Mouse (Mus musculus) embryonic facial prominence, embryonic 13.5 days (tissue): ENCODE results near the gene Mmp20. TPM values are rescaled to one million over a fixed set of nuclear protein-coding genes. Genes with fewer than 3 reads are reported as not detected.

ENCODE experiments used
- ATAC-seq: fragments of 200-750 bp; cut with Nextera tagmentation; 2 replicates; pipeline ENCODE4 v1.8.0; 2017; ENCODE audit warnings: low read depth; ENCODE audit not compliant: insufficient number of reproducible peaks, insufficient read depth, low FRiP score, low TSS enrichment
- H3K27ac ChIP-seq: fragments of 300-500 bp; sonication (generic); 2 replicates; pipeline ENCODE4 v1.5.1; 2015; ENCODE audit warnings: moderate library complexity, mild to moderate bottlenecking, inconsistent platforms
- H3K27me3 ChIP-seq: fragments of 300-500 bp; sonication (generic); 2 replicates; pipeline ENCODE4 v1.6.1; 2015; ENCODE audit warnings: mild to moderate bottlenecking, inconsistent platforms
- H3K36me3 ChIP-seq: fragments of 300-500 bp; sonication (generic); 2 replicates; pipeline ENCODE4 v1.6.1; 2015; ENCODE audit warnings: mild to moderate bottlenecking, inconsistent platforms
- H3K4me1 ChIP-seq: fragments of 300-500 bp; sonication (generic); 2 replicates; pipeline ENCODE4 v1.6.1; 2015; ENCODE audit warnings: inconsistent platforms
- H3K4me2 ChIP-seq: fragments of 300-500 bp; sonication (generic); 2 replicates; pipeline ENCODE4 v1.6.1; 2015; ENCODE audit warnings: moderate library complexity, mild to moderate bottlenecking, inconsistent platforms
- H3K4me3 ChIP-seq: fragments of 300-500 bp; sonication (generic); 2 replicates; pipeline ENCODE4 v1.5.1; 2015; ENCODE audit warnings: mild to moderate bottlenecking, inconsistent platforms
- H3K9ac ChIP-seq: fragments of 300-500 bp; sonication (generic); 2 replicates; pipeline ENCODE4 v1.6.1; 2015; ENCODE audit warnings: mild to moderate bottlenecking, inconsistent platforms
- H3K9me3 ChIP-seq: fragments of 300-500 bp; sonication (generic); 2 replicates; pipeline ENCODE4 v1.6.1; 2016; ENCODE audit warnings: inconsistent platforms
- WGBS: fragments of 180-500 bp; shearing (Covaris S2); methylation state at CpG from one replicate; pipeline ENCODE4 v1.1.7; 2015; ENCODE audit warnings: mixed read lengths; 5-methylcytosine and 5-hydroxymethylcytosine counted together
- polyA plus RNA-seq: library from polyadenylated mRNA; unstranded; fragments of >200 nt; fragmentation: Nextera tagmentation; extraction: Ambion mirVana; gene quantifications from 2 replicates; pipeline ENCODE4 v1.2.1, GENCODE M21; 2015

Mmp20 gene
- polyA plus RNA-seq: not detected in 2 replicates

- Histone ChIP-seq H3K36me3 (no peaks in the 10 kb centered on the region), H3K27ac (no peak within 1 kb of the TSS), H3K27me3 (no peaks in the 10 kb centered on the region), H3K4me2 (no peak within 1 kb of the TSS), H3K4me3 (no peak within 1 kb of the TSS), H3K9me3 (no peaks in the 10 kb centered on the region), H3K4me1 (no peaks in the 10 kb centered on the region), H3K9ac (no peak within 1 kb of the TSS)
- no peak for ATAC-seq
Measured at GRCm38 (mm10) chr9:7627931-7628330, at the start of gene Mmp20. Mmp20 (plus strand) TSS chr9:7628231.

- H3K27ac ChIP-seq: no peak overlapping the region
- H3K4me3 ChIP-seq: no peak overlapping the region
- WGBS: 67% methylated on average over 8 of the region's 8 CpGs
- H3K27me3 ChIP-seq: no peaks in the 10 kb centered on the region
- H3K9me3 ChIP-seq: no peaks in the 10 kb centered on the region
- no peaks in the 10 kb centered on the region for H3K4me1 ChIP-seq
- H3K9ac ChIP-seq: no peak overlapping the region
- no peak overlapping the region for H3K4me2 ChIP-seq
- H3K36me3 ChIP-seq: no peaks in the 10 kb centered on the region
- no peak for ATAC-seq
Measured at GRCm38 (mm10) chr9:7590063-7590462, 38.0 kb upstream of the Mmp20 start.

GRCm38 (mm10) chr9:7593272-7593812 is 34.7 kb upstream of the Mmp20 start:
- H3K4me2 ChIP-seq: no peak overlapping the region

GRCm38 (mm10) chr9:7594816-7595540 is 33.1 kb upstream of the Mmp20 start:
- ATAC-seq: peak; percentile 91

More at GRCm38 (mm10) chr9:7593272-7593812, 34.7 kb upstream of the Mmp20 start:
- Histone ChIP-seq H3K4me3 (no peak overlapping the region), H3K27me3 (no peaks in the 10 kb centered on the region), H3K27ac (no peak overlapping the region), H3K36me3 (no peaks in the 10 kb centered on the region), H3K4me1 (no peaks in the 10 kb centered on the region), H3K9me3 (no peaks in the 10 kb centered on the region), H3K9ac (no peak overlapping the region)
- 88% methylated on average over 3 of the region's 3 CpGs for WGBS
- ATAC-seq: no peak

DNA sequence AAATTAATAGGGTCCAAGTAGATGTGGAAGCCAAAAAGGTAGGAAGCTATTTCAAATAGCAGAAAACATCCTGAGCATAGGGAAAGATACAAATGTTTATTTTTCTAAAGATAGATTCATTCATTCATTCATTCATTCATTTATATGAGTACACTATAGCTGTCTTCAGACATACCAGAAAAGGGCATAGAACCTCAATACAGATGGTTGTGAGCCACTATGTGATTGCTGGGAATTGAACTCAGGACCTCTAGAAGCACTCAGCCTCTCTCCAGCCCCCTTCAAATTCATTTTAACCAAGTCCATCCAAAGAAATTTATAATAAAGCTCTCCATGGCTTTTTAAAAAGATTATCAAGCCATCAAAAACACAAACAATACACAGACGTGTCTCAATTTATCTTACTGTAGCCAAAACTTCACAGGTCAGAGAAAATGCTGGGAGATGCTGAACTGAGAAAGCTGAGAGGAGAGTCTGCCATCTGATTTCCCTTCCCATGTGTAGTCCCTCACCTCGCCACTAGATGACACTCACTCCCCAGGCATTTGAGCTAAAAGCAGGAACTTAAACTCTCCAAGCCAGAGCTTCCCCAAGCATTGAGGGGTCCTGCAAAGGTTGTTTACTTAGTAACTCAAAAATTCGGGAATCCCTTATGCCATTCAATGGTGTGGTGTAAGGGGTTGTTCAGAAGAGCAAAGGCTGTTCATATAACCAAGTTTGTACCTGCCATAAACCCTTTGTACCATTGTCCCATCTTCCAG is 24.9 kb upstream of the Mmp20 start:
- H3K9ac ChIP-seq: no peak overlapping the region
- no peak for ATAC-seq
- 2% methylated on average over 3 of the region's 3 CpGs for WGBS
- H3K36me3 ChIP-seq: no peaks in the 10 kb centered on the region
- peaks cover 2% of the 10 kb centered on the region; the same call in 1 of the 2 replicates for H3K4me1 ChIP-seq
- H3K4me3 ChIP-seq: no peak overlapping the region
- H3K4me2 ChIP-seq: no peak overlapping the region
- no peak overlapping the region for H3K27ac ChIP-seq
- no peaks in the 10 kb centered on the region for H3K9me3 ChIP-seq
- H3K27me3 ChIP-seq: no peaks in the 10 kb centered on the region

More at GRCm38 (mm10) chr9:7594816-7595540, 33.1 kb upstream of the Mmp20 start:
- 12% methylated on average over 6 of the region's 6 CpGs for WGBS
- no peaks in the 10 kb centered on the region for H3K9me3 ChIP-seq
- H3K4me2 ChIP-seq: peak overlapping the region; percentile 58
- no peaks in the 10 kb centered on the region for H3K27me3 ChIP-seq
- H3K27ac ChIP-seq: no peak overlapping the region
- H3K4me1 ChIP-seq: no peaks in the 10 kb centered on the region
- no peaks in the 10 kb centered on the region for H3K36me3 ChIP-seq
- H3K9ac ChIP-seq: peak overlapping the region; percentile 61
- peak overlapping the region; percentile 36 for H3K4me3 ChIP-seq

- H3K27me3 ChIP-seq: no peaks in the 10 kb centered on the region
- no peak overlapping the region for H3K4me3 ChIP-seq
- no peak overlapping the region for H3K27ac ChIP-seq
- H3K9ac ChIP-seq: 0 out of 2 replicates have a peak overlapping the region, but pooled peaks have one; percentile 11
- no peak overlapping the region for H3K4me2 ChIP-seq
- peak; percentile 20; the same call in 1 of the 2 replicates for ATAC-seq
- no peaks in the 10 kb centered on the region for H3K9me3 ChIP-seq
- WGBS: 55% methylated on average over 6 of the region's 6 CpGs
- H3K36me3 ChIP-seq: no peaks in the 10 kb centered on the region
- H3K4me1 ChIP-seq: peaks cover 2% of the 10 kb centered on the region; the same call in 1 of the 2 replicates
Measured at GRCm38 (mm10) chr9:7604005-7604404, 24.0 kb upstream of the Mmp20 start.

GRCm38 (mm10) chr9:7605638-7606037 is 22.4 kb upstream of the Mmp20 start:
- Histone ChIP-seq H3K9ac (no peak overlapping the region), H3K9me3 (no peaks in the 10 kb centered on the region), H3K4me3 (no peak overlapping the region), H3K27me3 (no peaks in the 10 kb centered on the region), H3K27ac (no peak overlapping the region), H3K36me3 (no peaks in the 10 kb centered on the region), H3K4me1 (peaks cover 2% of the 10 kb centered on the region; the same call in 1 of the 2 replicates), H3K4me2 (no peak overlapping the region)
- WGBS: 88% methylated on average over 12 of the region's 12 CpGs
- ATAC-seq: no peak

- H3K4me3 ChIP-seq: no peak overlapping the region
- no peak for ATAC-seq
- WGBS: 71% methylated on average over 3 of the region's 3 CpGs
- no peaks in the 10 kb centered on the region for H3K27me3 ChIP-seq
- no peak overlapping the region for H3K4me2 ChIP-seq
- no peaks in the 10 kb centered on the region for H3K36me3 ChIP-seq
- H3K27ac ChIP-seq: no peak overlapping the region
- H3K9me3 ChIP-seq: no peaks in the 10 kb centered on the region
- H3K4me1 ChIP-seq: no peaks in the 10 kb centered on the region
- no peak overlapping the region for H3K9ac ChIP-seq
Measured at GRCm38 (mm10) chr9:7622582-7622981, 5.4 kb upstream of the Mmp20 start.

DNA sequence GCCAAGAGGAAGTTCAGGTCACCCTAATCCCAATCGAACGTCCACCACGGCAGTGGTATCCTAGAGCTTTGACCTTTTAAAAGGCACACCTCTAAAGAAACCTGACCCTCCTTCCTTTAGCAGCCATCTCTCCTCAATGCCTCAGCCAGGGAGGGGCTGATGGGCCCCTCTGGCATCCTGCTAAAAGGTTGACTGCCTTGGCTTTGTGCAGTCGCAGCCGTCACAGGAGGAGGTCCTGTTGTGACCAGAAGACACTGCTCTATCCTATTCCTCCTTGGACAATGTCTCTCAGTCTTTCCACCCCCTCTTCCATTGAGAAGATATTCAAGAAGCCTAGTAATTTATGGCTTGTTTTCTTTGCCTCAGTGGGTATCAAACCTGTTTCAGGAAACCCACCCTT is 5.9 kb downstream of the Mmp20 start:
- Histone ChIP-seq H3K27ac (no peak overlapping the region), H3K36me3 (no peaks in the 10 kb centered on the region), H3K4me1 (no peaks in the 10 kb centered on the region), H3K9me3 (no peaks in the 10 kb centered on the region), H3K4me2 (no peak overlapping the region), H3K9ac (no peak overlapping the region), H3K4me3 (no peak overlapping the region), H3K27me3 (no peaks in the 10 kb centered on the region)
- no peak for ATAC-seq
- WGBS: 21% methylated on average over 5 of the region's 5 CpGs

GRCm38 (mm10) chr9:7647901-7648300 is 19.9 kb downstream of the Mmp20 start:
- no peaks in the 10 kb centered on the region for H3K9me3 ChIP-seq
- no peak overlapping the region for H3K27ac ChIP-seq
- no peaks in the 10 kb centered on the region for H3K36me3 ChIP-seq
- no peaks in the 10 kb centered on the region for H3K27me3 ChIP-seq
- H3K4me3 ChIP-seq: no peak overlapping the region
- H3K9ac ChIP-seq: no peak overlapping the region
- H3K4me1 ChIP-seq: no peaks in the 10 kb centered on the region
- H3K4me2 ChIP-seq: no peak overlapping the region
- ATAC-seq: no peak
- 86% methylated on average over 3 of the region's 3 CpGs for WGBS

- Histone ChIP-seq H3K9ac (no peak overlapping the region), H3K9me3 (no peaks in the 10 kb centered on the region), H3K4me1 (no peaks in the 10 kb centered on the region), H3K4me3 (no peak overlapping the region), H3K4me2 (no peak overlapping the region), H3K27me3 (no peaks in the 10 kb centered on the region), H3K36me3 (no peaks in the 10 kb centered on the region), H3K27ac (no peak overlapping the region)
- 70% methylated on average over 5 of the region's 5 CpGs for WGBS
- ATAC-seq: no peak
Measured at GRCm38 (mm10) chr9:7650397-7651180, 22.6 kb downstream of the Mmp20 start.
